Mouse (Mus musculus): ENCODE data around the gene Pcp4l1.
"Not testable (repeated sequence)": the region's sequence is repeated elsewhere in the genome, so short reads cannot be mapped to it uniquely, and the experiment has no call there.

Gene Pcp4l1

DNA sequence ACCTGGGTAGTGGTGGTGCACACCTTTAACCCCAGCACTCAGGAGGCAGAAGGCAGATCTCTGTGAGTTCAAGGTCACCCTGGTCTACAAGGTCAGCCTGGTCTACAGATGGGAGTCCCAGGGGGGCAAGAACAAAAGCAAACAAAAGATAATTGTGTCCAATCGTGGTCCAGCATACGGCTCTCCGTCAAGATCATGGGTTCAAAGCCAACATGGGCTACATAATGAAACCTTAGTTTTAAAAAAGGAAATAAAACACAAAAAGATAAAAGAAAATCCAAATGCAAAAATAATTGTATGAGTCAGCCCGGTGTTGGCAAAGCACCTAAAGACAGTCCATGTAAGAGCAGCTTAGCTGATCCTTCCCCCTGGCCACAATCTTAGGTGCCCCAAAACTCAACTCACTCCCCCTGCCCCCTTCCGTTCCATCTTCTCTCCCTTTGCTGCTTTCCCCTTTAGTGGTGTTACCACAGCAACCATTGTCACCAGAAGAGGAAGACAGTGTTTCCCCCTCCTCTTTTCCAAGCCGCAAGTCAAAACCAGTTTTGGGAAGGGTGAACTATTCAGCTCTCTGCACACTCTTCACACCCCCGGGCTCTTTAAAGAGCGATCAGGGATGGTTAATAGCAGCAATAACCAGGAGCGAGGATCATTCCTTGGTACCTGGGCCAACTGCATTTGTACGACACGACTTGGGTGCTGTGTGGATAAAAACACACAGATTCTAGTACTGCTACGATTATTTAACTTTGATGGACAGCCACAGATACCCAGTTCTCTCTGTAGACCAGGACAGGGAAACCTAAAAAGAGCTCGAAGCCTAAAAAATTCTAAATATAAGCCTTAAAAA lies 8.0 kb downstream of the Pcp4l1 start:
- no peak for DNase-seq

DNA sequence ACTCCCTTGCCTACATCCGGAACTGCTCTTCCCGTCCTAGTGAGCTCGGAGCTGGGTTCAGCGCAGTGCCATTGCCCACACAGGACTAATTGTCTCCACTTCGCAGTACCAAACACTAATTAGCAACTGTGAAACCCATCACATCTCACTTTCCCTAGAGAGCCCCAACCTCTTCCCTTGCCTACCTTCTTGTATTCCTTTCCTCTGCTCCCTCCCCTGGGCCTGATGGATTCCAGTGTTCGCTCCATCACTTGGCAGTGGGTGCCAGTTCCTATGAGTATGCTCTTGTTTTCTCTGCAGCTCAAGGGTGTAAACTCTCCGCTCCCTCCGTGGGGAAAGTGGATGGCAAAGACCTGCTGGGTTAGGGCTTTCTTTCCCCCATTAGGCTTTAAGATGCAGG lies 10.4 kb downstream of the Pcp4l1 start:
- DNase-seq, result no peak

DNA sequence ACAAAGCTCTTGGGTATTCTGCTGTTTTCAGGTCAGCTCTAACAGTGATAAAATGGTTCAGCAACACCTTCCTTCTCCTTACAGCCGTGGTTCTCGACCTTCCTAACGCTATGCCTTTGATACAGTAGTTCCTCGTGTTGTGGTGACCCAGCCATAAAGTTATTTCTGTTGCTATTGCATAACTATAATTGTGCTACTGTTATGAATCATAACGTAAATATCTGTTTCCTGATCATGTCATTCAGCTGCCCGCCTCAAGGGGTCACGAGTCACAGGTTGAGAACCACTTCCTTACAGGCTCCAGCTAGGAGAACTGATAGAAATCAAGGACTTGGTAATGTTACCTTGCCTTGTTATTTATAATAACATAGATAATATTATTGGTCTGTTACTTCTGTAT lies 11.8 kb downstream of the Pcp4l1 start:
- no peak for DNase-seq

DNA sequence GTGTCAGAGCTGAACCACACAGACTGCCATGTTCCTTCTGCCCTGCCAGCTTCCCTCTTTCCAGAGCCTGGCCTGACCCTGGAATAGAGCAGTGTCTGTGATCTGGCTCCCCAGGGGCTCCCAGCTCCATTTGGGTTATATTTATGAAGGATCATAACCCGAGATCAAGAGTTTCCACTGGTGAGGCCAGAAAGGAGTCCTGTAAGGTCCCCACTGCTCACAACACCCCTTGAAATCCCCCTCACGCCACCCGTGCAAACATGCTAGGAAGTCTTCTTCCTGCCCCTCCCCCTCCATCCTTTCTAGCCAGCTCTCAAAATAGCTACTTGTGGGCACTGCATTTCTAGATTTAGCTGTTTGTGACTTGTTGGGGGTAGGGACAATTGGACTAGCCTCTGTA lies 12.4 kb downstream of the Pcp4l1 start:
- DNase-seq, result no peak

DNA sequence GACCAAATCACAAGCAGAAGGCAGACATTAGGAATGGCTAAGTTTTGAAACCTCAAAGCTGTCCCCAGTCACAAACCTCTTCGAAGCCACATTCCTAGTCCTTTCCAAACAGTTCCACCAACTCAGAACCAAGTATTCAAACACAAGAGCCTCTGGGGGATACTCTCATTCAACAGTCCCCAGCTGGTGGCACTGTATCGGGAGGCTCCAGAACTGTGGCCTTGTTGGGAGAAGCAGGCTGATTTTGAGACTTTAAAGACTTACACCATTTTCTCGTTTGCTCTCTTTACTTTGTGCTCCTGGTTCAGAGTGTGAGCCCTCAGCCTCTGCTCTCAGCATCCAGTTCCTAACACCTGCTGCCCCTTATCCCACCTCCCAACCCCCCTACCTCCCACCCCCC lies 13.0 kb downstream of the Pcp4l1 start:
- no peak for DNase-seq

DNA sequence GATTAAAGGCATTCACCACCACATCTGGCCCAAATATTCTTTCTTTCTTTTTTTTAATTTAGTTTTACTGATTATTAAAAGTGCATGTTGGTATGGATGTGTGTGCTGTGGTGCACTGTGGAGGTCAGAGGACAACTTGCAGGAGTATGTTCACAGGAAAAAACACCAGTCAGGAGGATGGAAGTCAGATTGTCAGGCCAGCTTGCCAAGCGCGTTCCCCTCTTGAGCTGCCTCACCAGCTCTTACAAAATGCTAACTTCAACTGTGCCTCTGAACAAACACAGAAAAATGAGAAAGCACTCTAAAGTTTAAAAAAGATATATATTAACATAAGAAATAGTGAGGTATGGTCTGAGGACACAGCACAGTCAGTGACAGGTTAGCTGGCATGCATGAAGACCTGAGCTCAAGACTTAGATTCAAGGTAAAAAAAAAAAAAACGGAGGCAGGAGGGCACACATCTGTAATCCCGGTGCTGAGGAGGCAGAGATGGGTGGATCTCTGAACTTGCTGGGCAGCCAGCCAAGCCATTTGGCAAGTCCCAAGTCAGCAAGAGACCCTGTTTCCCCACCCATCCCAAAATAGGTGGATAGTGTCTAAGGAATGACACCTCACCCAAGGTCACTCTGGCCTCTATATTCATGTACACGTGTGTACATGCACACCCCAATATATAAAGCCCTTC lies 16.4 kb downstream of the Pcp4l1 start:
- DNase-seq, result no peak

DNA sequence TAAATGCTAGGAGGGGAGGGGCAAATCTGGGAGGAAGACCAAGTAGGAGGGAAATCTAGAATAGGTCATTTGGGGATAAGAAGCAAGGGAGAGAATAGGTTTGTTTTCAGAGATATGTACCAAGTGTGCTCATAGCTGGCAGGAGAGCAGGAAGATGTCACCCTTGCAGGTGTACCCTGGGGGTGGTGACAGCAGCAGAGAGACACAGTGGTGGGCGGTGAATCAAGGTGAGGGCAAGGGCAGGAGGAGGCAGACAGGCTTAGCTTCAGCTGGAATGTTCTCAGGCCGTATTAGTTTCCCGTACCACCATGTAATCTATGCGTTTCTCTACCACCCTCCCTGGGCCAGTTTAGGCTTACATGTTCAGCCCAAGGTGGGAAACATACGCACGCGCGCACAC lies 23.3 kb downstream of the Pcp4l1 start:
- no peak for DNase-seq

DNA sequence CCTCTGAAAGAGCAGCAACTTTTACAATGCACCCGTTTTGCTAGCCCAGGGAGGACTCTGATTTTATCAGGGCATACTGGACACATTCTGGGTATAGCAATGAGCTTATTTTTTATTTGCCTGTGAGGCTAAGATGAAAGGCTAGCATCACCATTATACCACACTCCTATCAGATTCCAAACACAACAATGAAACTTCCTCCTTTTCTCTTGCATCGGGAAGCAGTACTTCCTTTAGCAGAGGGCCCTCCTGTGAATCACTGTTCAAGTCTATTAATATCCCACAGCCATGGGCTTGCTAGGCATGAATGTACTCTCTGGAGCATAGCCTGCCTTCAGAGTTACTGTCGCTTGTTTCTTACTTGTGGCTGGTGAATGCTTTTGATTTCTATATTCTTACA lies 24.9 kb downstream of the Pcp4l1 start:
- DNase-seq, result no peak

DNA sequence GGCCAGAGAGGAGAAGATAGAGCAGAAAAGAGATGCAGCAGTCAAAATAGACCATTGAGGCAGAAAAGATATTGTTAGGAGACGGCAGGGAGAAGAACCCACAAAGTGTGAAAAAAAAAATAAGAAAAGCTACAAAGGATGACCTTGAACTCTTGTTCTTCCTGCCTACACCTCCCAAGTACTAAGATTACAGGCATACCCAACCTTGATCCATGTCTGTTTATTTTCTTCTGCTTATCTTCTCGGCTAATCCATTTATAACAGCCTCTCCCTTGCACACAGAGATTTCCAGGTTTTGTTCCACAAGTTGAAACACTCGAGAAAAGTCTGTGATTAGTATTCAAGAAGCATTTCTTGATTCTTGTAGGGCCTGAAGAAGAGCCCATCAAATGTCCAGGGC lies 26.2 kb downstream of the Pcp4l1 start:
- no peak for DNase-seq

DNA sequence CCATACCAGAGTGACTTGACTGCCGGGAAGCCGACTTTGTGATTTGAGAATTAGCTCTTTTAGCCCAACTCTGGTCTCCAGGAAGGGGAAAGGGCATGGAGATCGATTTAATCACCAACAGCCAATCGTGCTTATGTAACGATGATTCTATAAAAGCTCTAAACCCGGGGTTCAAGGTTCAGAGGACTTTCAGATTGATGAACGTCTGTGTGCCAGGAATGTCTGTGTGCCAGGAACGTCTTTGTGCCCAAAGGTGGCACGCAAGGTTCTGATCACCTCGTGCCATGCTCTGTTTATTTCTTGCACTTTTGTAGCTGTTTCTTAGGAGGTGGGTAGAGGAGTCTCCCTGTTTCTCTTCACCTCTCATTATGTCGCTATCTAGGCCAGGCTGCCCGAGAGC lies 27.2 kb downstream of the Pcp4l1 start:
- DNase-seq, result no peak

DNA sequence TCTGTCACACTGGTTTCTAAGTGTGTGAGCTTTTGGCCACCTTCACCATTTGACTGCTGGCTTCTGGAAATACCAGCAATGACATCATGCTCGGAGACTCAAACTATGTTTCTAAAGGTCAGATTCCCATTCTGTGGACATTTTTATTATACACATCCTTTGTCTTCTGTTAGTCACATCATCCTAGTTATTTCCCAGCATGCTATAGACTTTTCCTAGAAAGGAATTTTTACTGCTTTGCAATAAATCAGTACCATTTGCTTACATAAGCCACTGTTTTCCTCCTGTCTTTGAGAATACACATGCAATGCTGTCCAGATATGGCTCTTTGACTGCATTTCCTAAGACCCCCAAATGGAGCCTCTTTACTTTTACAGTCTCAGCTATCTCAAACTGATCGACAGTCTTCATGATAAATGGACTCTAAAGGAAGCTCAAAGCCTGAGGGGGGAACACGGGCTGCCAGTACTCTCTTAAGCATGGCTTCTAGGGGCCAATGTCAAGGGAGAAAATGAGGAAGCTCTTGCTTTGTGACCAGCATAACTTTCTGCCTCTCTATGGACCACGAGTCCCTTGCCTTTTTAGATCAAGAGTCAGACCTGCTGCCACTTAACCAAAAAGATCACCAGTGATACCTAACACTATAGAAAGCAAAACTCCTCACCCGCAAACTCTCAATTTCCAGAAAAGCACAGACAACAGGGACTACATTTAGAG lies 30.3 kb downstream of the Pcp4l1 start:
- DNase-seq, result no peak

DNA sequence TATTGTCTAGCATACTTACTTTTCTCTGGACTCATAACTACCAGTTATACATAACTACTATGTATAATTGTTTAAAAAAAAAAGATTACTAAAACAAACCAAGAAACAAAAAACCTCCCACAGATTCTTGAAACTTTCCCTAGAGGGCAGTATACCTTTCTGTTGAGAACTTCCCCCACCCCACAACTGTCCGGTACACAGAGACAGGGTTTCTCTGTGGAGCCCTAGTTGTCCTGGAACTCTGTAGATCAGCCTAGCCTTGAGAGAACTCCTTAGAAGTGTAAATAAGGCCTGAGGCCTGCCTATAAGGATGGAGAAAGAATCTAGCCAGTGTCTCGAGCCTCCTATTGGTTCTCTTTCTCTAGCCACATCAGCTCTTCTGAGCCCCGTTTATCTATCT lies 31.8 kb downstream of the Pcp4l1 start:
- no peak for DNase-seq

DNA sequence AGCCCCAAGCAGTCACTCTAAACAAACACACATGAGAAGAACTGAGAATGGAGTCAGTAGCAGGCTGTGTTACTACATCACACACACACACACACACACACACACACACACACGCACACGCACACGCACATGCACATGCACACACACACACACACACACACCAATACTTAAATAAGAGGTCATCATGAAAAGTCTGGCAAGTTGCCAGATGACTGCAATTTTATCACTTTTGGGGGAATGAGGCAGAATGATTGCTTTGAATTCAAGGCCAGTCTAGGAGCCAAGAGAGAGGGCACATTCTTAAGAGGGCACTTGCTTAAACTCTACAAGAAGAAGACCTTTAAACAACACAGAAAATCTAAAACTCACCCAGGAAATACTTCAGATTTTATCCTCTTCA lies 33.5 kb downstream of the Pcp4l1 start:
- DNase-seq, result no peak

DNA sequence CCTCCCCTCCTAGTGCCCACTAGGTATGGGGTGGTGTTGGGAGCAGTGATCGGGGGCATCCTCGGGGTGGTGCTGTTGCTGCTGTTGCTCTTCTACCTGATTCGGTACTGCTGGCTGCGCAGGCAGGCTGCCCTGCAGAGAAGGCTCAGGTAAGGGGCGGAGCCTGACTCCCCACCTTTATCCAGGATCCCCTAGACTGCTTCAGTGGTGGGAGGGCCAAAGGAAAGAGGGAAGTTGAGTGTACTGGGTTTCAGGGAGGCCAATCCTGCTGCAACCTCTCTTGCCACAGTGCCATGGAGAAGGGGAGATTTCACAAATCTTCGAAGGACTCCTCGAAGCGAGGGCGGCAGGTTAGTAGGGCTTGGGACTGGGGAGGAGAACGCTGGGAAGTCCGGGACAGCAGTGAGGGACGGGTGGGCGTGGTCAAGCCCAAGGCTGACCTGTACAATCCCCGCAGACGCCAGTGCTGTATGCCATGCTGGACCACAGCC lies 36.5 kb downstream of the Pcp4l1 start:
- DNase-seq, result no peak

DNA sequence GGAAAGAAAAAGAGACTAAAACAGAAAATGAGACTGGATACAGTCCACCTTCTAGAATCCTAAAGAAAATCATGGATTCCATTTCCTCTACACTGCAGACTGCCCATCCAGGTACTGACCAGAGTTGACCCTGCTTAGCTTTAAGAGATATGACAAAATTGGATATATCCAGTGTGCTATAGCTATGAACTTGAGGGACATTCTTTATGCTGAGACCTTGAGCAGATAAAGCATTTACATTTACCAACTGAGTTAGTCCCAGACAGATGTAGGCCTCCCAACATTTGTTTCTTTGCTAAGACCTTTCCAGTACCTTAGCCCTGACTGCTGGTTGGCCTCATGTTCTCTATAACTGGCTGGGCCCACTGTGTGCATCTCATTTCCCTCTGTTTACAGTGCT lies 38.1 kb downstream of the Pcp4l1 start:
- DNase-seq, result no peak

DNA sequence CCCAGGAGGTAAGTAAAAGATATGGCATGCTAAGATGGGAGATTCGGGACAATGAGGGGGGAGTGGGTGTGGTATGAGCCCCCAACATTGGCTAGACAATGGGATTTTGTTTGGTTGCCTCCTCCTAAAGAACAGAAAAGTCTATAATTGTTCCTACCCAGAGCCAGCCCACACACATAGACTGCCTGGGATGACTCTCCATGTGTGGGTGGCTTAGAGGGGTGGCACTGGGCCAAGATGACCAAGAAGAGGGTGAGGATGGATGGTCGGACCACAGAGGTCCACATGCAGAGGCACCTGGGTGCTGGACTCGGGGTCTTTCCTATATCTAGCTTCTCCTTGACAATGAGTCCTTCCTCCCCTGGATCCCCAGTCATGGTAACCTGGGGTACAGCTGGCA lies 39.4 kb downstream of the Pcp4l1 start:
- no peak for DNase-seq

DNA sequence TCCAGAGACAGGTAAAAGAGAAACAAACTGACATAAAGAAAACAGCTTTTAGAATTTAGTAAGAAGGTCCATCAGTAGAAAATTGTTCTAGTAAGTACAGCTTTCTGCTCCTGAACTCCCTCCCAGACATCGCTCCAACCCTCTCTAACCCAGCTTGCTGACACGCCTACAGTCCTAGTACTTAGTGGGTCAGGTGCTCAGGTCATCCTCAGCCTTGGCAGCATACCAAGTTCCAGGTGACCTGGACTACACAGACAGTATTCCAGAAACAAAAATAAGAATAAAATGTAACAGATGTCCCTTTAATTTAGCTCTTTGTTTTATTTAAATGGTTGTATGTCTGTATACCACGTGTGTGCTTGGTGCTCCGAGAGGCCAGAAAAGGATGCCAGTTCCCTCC lies 44.1 kb downstream of the Pcp4l1 start:
- DNase-seq, result no peak

DNA sequence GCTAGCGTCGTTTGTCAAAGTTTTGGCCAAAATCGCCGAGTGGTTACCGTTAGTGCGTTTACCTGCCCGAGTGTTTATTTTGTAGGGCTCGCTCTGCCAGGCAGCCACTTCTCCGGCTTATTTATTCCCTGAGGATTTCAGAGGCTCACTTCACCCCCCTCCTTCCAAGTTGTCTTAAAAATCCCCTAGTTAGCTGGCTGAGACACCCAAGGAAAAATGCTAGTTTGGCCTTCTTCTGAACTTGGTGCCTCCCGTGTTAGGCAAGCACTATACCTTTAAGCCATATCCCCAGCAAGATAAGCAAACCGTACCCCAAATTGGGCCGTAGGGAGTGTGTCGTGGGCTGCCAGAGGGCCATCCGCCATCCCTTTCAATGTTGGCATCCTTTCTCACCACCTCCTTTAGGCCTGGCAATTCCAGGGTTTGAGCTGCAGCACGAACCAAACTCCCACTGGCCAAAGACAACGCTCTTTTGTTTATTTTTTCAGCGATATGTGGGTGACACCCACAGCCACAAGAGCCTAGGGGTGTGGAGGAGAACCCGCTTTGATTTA lies 45.2 kb downstream of the Pcp4l1 start:
- peak in 1 of 2 experiments; percentile 30 for DNase-seq

DNA sequence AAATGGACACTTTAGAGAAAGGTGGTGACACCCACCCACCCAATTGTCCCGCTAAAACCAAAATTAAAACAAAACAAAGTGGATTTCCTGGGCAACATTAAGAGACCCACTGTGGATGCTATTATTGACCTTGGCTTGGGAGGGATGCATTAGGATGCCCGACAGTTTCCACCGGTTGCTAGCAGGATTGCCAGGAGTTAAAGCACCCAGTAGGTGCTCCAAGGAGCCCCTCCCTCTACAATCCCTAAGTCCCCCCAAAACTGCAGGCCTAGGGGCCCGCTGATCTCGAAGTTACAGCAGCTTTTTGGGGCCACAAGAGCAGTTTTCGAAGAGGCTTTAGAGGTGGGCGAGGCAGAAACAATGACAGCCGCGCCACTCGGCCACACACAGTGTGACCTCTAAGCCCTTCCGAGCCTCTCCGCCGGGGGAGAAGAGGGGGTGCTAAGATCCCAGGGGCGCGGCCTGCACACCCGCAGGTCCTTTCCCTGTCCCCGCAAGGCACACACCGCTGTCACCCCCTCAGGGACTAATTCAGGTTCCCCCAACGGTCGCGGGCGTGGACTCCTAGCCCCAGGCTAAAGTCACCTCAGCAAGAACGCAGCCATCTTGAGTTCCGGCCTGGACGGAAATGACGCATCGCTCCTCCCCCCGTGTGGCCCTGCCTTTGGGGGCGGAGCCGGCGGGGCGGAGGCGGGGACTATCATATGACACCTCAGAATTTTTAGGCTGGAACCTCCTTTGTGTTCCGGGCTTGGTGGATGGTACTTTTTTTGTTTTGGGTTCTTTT lies 45.9 kb downstream of the Pcp4l1 start, which contains the start of the genes Sdhc and Mpz:
Sdhc (minus strand) TSS at position 630 of the 787 bp plus-strand sequence.
Mpz (plus strand) TSS at position 738 of the 787 bp plus-strand sequence.
- peak; percentile 96 to 97 for DNase-seq

DNA sequence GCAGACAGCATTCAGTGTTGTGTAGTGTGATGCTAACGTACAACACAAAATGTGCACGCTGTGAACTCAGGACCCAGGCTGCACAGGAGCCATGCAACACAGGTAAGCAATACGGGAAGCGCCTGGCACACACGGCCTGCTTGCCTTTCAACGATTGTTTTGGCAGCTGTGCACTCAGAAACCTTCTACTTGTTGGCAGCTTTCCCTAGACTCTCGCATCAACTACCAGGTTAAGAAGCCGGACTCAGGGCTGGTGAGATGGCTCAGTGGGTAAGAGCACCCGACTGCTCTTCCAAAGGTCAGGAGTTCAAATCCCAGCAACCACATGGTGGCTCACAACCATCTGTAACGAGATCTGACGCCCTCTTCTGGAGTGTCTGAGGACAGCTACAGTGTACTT lies 53.1 kb downstream of the Pcp4l1 start:
- DNase-seq, result peak in 1 of 2 experiments; percentile 30

DNA sequence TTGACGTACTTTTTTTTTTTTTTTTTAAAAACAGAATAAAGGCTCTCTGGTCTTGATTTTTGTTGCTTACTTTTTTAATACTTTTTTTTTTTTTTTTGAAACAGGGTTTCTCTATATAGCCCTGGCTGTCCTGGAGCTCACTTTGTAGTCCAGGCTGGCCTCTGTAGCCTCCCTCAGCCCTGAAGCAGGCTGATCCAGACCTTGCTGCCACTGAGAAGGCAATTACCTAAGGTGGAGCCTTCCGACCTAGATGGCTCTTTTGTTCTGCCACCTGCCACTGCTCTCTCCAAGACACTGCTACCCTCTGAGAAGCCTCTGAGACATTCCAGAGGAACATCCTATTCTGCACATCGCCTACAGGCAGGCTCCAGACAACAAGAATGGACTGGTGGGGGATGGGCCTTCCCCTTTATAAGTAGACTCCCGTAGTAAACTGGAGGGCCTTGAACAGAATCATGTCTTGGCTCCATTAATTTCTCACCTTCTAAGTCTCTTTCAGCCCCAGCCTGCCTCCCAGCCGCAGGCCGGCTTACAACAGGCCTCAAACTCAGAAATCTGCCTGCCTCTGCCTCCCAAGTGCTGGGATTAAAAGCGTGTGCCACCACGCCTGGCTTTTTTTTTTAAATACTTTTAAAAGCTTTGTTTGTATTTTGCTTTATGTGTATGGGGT lies 58.4 kb downstream of the Pcp4l1 start:
- DNase-seq, result not testable (repeated sequence)

DNA sequence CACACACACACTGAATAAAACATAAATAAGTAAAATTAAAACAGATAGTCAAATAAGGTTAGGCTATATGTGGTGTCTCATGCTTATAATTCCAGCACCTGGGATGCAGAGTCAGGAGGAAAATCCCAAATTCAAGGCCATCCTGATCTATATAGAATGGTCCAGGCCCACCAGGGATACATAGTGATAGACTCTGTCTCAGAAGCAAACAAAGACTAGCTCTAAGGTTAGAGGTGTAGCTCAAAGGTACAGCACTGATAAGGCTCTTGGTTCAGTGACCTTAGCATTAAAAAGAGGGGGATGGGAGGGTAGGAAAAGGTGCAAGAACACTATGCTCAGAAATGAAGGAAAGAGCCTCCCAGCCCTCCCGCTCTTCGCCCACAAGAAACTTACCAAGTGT lies 60.5 kb downstream of the Pcp4l1 start:
- DNase-seq, result no peak

All from cerebellum, adult 18-20 months (tissue).